ENCODE assay signal across 9 mouse cellular contexts in genomic region chr3:106000707-106001375, GRCm38 (mm10). TPM values are rescaled to one million over a fixed set of nuclear protein-coding genes. Genes with fewer than 3 reads are reported as not detected.
A peak's percentile ranks its signal among the peaks of the same experiment; 100 is the strongest.
DNase-seq lines count a peak whose midpoint lies in the region; ATAC-seq and TF ChIP-seq lines count a peak whose summit lies in the region.
"Had no signal": no experiment of that assay in that cellular context is flagged by ENCODE, and none has a peak within 500 bp of the region (broad histone marks: within the 10 kb centered on the region; RNA-seq: fewer than 3 reads in every experiment).

No protein-coding gene starts in this region.

- DNase-seq in heart, postnatal 0 days (ENCODE audit: low spot score), result no peak
- DNase-seq in heart, postnatal 14 days, result no peak
- no peak for DNase-seq in ES-E14 (ENCODE audit: low read depth, low spot score)
- no peak for DNase-seq in hindbrain, embryonic 11.5 days (ENCODE audit: low spot score)
- DNase-seq in kidney, adult 2 months, result no peak
- no peak for DNase-seq in urinary bladder, postnatal 4 days (ENCODE audit: low spot score in 2 of 2)
- no peak for DNase-seq in right cerebral cortex, postnatal 36 days (ENCODE audit: low spot score in 2 of 2)

- no peaks in the 10 kb centered on the region for H3K27me3 ChIP-seq in heart, postnatal 0 days (ENCODE audit: control insufficient read depth, insufficient read depth, low read length)
- no peaks in the 10 kb centered on the region for H3K27me3 ChIP-seq in hindbrain, embryonic 11.5 days (ENCODE audit: control insufficient read depth, insufficient read depth, low read length)
- no peaks in the 10 kb centered on the region for H3K27me3 ChIP-seq in midbrain, embryonic 12.5 days
- no peaks in the 10 kb centered on the region for H3K27me3 ChIP-seq in kidney, adult 2 months (replicated peaks; ENCODE audit: control insufficient read depth, insufficient read depth, low read length)

- no peak overlapping the region for H3K9ac ChIP-seq in heart, postnatal 0 days (replicated peaks; ENCODE audit: low read depth, low read length)
- no peak overlapping the region; the same call in 1 of the 2 replicates for H3K9ac ChIP-seq in ES-E14 (ENCODE audit: insufficient read depth, low read depth, low read length, poor library complexity, severe bottlenecking)
- no peak overlapping the region for H3K9ac ChIP-seq in hindbrain, embryonic 11.5 days (ENCODE audit: low read depth, low read length)
- no peak overlapping the region for H3K9ac ChIP-seq in midbrain, embryonic 12.5 days (replicated peaks)

- H3K4me3 ChIP-seq in heart, postnatal 0 days (ENCODE audit: low read depth, low read length), result no peak overlapping the region
- peak overlapping the region; percentile 5 to 22; a peak in 1 of 4 replicates for H3K4me3 ChIP-seq in ES-E14 (ENCODE audit: insufficient read depth in 1 of 2, low read depth in 1 of 2, low read length in 2 of 2, poor library complexity in 1 of 2, severe bottlenecking in 1 of 2)
- H3K4me3 ChIP-seq in hindbrain, embryonic 11.5 days (ENCODE audit: low read depth, low read length), result no peak overlapping the region
- H3K4me3 ChIP-seq in midbrain, embryonic 12.5 days, result peak overlapping the region; percentile 22; the same call in 1 of the 2 replicates
- H3K4me3 ChIP-seq in kidney, adult 2 months (ENCODE audit: insufficient read depth, low read depth, low read length), result no peak overlapping the region

- no peak for TF ChIP-seq POLR2A in kidney, adult 2 months (IDR thresholded peaks at IDR 0.05; ENCODE audit: low read depth, low read length)

- TF ChIP-seq CTCF in heart, postnatal 0 days (IDR thresholded peaks at IDR 0.05; ENCODE audit: low read depth), result no peak
- TF ChIP-seq CTCF in kidney, adult 2 months (conservative IDR thresholded peaks at IDR 0.05; ENCODE audit: insufficient read depth, insufficient read length, low read depth, low read length), result no peak

- H3K36me3 ChIP-seq in heart, postnatal 0 days (replicated peaks; ENCODE audit: control insufficient read depth, insufficient read depth, low read length), result no peaks in the 10 kb centered on the region
- H3K36me3 ChIP-seq in ES-E14 (ENCODE audit: control insufficient read depth, insufficient read depth, low read length, poor library complexity, severe bottlenecking), result no peaks in the 10 kb centered on the region
- H3K36me3 ChIP-seq in hindbrain, embryonic 11.5 days (ENCODE audit: control insufficient read depth, insufficient read depth, low read length), result no peaks in the 10 kb centered on the region
- no peaks in the 10 kb centered on the region for H3K36me3 ChIP-seq in midbrain, embryonic 12.5 days
- no peaks in the 10 kb centered on the region for H3K36me3 ChIP-seq in kidney, adult 2 months (ENCODE audit: control insufficient read depth, insufficient read depth, low read length)

- ATAC-seq in heart, postnatal 0 days (ENCODE audit: insufficient read depth, low read depth), result no peak
- peak; percentile 40; the same call in 1 of the 2 replicates for ATAC-seq in hindbrain, embryonic 11.5 days (ENCODE audit: low FRiP score)
- peak; percentile 59 for ATAC-seq in midbrain, embryonic 12.5 days (ENCODE audit: low FRiP score, low read depth)

- no peak overlapping the region for H3K27ac ChIP-seq in heart, postnatal 0 days (ENCODE audit: low read depth)
- no peak overlapping the region for H3K27ac ChIP-seq in ES-E14 (ENCODE audit: insufficient read depth, low read depth, low read length, poor library complexity, severe bottlenecking)
- H3K27ac ChIP-seq in hindbrain, embryonic 11.5 days (ENCODE audit: low read depth, low read length), result no peak overlapping the region
- H3K27ac ChIP-seq in midbrain, embryonic 12.5 days (replicated peaks), result no peak overlapping the region
- no peak overlapping the region for H3K27ac ChIP-seq in kidney, adult 2 months (ENCODE audit: insufficient read depth, low read depth, low read length)

- in situ Hi-C loops in ES-E14 (cut with MboI; ENCODE audit: low sequenced_read_pairs in 2 of 2, unreplicated experiment in 2 of 2), result no loop called here

- intact Hi-C loops in heart, postnatal 14 days (cut with DNase I), result no loop called here

- WGBS in heart, postnatal 0 days, result 18% methylated on average over 11 of the region's 11 CpGs
- WGBS in hindbrain, embryonic 11.5 days, result 26% methylated on average over 11 of the region's 11 CpGs
- WGBS in midbrain, embryonic 12.5 days, result 15% methylated on average over 11 of the region's 11 CpGs
- WGBS in kidney, adult 2 months, result 23% methylated on average over 11 of the region's 11 CpGs

- peak overlapping the region; percentile 27 for H3K4me2 ChIP-seq in heart, postnatal 0 days (ENCODE audit: low read depth, low read length)
- peak overlapping the region; percentile 31 for H3K4me2 ChIP-seq in hindbrain, embryonic 11.5 days (replicated peaks; ENCODE audit: low read depth, low read length)
- peak overlapping the region; percentile 48 for H3K4me2 ChIP-seq in midbrain, embryonic 12.5 days (replicated peaks)

- H3K4me1 ChIP-seq in heart, postnatal 0 days (ENCODE audit: control insufficient read depth, insufficient read depth), result no peaks in the 10 kb centered on the region
- peaks cover 0 to 7% of the 10 kb centered on the region in 2 experiments; a peak in 2 of 4 replicates for H3K4me1 ChIP-seq in ES-E14 (ENCODE audit: control insufficient read depth in 2 of 2, insufficient read depth in 2 of 2, low read length in 2 of 2, poor library complexity in 1 of 2)
- no peaks in the 10 kb centered on the region for H3K4me1 ChIP-seq in hindbrain, embryonic 11.5 days (replicated peaks; ENCODE audit: control insufficient read depth, insufficient read depth, low read length)
- H3K4me1 ChIP-seq in midbrain, embryonic 12.5 days, result peaks cover 8% of the 10 kb centered on the region
- H3K4me1 ChIP-seq in kidney, adult 2 months (ENCODE audit: control insufficient read depth, insufficient read depth, low read length), result no peaks in the 10 kb centered on the region

- no peak for TF ChIP-seq EP300 in heart, postnatal 0 days (IDR thresholded peaks at IDR 0.05; ENCODE audit: low read depth)

- H3K9me3 ChIP-seq in heart, postnatal 0 days (replicated peaks; ENCODE audit: control insufficient read depth, low read length), result no peaks in the 10 kb centered on the region
- H3K9me3 ChIP-seq in ES-E14 (ENCODE audit: control insufficient read depth, insufficient read depth, low read depth, low read length), result no peaks in the 10 kb centered on the region
- H3K9me3 ChIP-seq in hindbrain, embryonic 11.5 days (ENCODE audit: control insufficient read depth, low read length), result no peaks in the 10 kb centered on the region
- no peaks in the 10 kb centered on the region for H3K9me3 ChIP-seq in midbrain, embryonic 12.5 days

TF ChIP-seq in ES-E14, 5 proteins besides CTCF, POLR2A, EP300 and RAD21:
- TF ChIP-seq CHD2 (IDR thresholded peaks at IDR 0.05; ENCODE audit: low read depth, low read length) (no peak), ZC3H11A (IDR thresholded peaks at IDR 0.05; ENCODE audit: borderline replicate concordance, low read depth, low read length) (no peak), ZNF384 (IDR thresholded peaks at IDR 0.05; ENCODE audit: low read depth, low read length) (no peak), MAFK (IDR thresholded peaks at IDR 0.05; ENCODE audit: insufficient read depth, low read depth, low read length) (no peak), HCFC1 (IDR thresholded peaks at IDR 0.05; ENCODE audit: borderline replicate concordance, insufficient read depth, low read length) (no peak)
TF ChIP-seq in ES-E14: peak in this region for 0.

RNA-seq across cellular contexts. Expression of gene Pifo, which starts 13.6 kb away (rescaled TPM):
- not detected in 2 replicates for total RNA-seq in heart, postnatal 0 days (2014; rRNA removed; ENCODE audit: low replicate concordance)
- 0.40 TPM in 1 of 2 replicates, not detected in the other for polyA plus RNA-seq in heart, postnatal 0 days (2015; fragmentation: Nextera tagmentation; extraction: Ambion mirVana)
- total RNA-seq in heart, postnatal 14 days (2021), result under 1 TPM in 1 of 2 experiments, not detected in 1; 0.31 TPM
- total RNA-seq in ES-E14 (2012; rRNA removed), result 0.80 TPM in 1 of 2 replicates, not detected in the other
- 3.5 and 7.1 TPM in 2 replicates for polyA plus RNA-seq in hindbrain, embryonic 11.5 days (2014; fragmentation: Nextera tagmentation; extraction: Ambion mirVana)
- polyA plus RNA-seq in midbrain, embryonic 12.5 days (2016; fragmentation: Nextera tagmentation; extraction: Ambion mirVana), result 0.34 and 0.71 TPM in 2 replicates
- polyA plus RNA-seq in kidney, adult 2 months (2012; rRNA removed), result not detected in 2 replicates
- total RNA-seq: gastrocnemius, adult 18-20 months had no signal

RNA-seq across cellular contexts. Expression of gene Ovgp1, which starts 27.3 kb away (rescaled TPM):
- 0.57 and 0.70 TPM in 2 replicates for total RNA-seq in heart, postnatal 0 days (2014; rRNA removed; ENCODE audit: low replicate concordance)
- polyA plus RNA-seq in heart, postnatal 0 days (2015; fragmentation: Nextera tagmentation; extraction: Ambion mirVana), result 0.53 and 0.58 TPM in 2 replicates
- under 1 TPM; 0.38 to 0.56 TPM for total RNA-seq in heart, postnatal 14 days (2021)
- 3.0 and 5.0 TPM in 2 replicates for total RNA-seq in ES-E14 (2012; rRNA removed)
- 2.3 and 3.1 TPM in 2 replicates for polyA plus RNA-seq in hindbrain, embryonic 11.5 days (2014; fragmentation: Nextera tagmentation; extraction: Ambion mirVana)
- polyA plus RNA-seq in midbrain, embryonic 12.5 days (2016; fragmentation: Nextera tagmentation; extraction: Ambion mirVana), result 3.5 and 4.3 TPM in 2 replicates
- 0.69 and 0.72 TPM in 2 replicates for polyA plus RNA-seq in kidney, adult 2 months (2012; rRNA removed)

RNA-seq across cellular contexts. Expression of gene Chil5, which starts 31.8 kb away (rescaled TPM):
- not detected in 2 replicates for total RNA-seq in heart, postnatal 0 days (2014; rRNA removed; ENCODE audit: low replicate concordance)
- 0.15 TPM in 1 of 2 replicates, not detected in the other for polyA plus RNA-seq in heart, postnatal 0 days (2015; fragmentation: Nextera tagmentation; extraction: Ambion mirVana)
- not detected for total RNA-seq in heart, postnatal 14 days (2021)
- total RNA-seq in ES-E14 (2012; rRNA removed), result not detected in 2 replicates
- not detected in 2 replicates for polyA plus RNA-seq in hindbrain, embryonic 11.5 days (2014; fragmentation: Nextera tagmentation; extraction: Ambion mirVana)
- polyA plus RNA-seq in midbrain, embryonic 12.5 days (2016; fragmentation: Nextera tagmentation; extraction: Ambion mirVana), result 0.24 TPM in 1 of 2 replicates, not detected in the other
- polyA plus RNA-seq in kidney, adult 2 months (2012; rRNA removed), result 0.08 TPM in 1 of 2 replicates, not detected in the other
- total RNA-seq: gastrocnemius, adult 18-20 months had no signal

RNA-seq across cellular contexts. Expression of gene Atp5f1, which starts 40.9 kb away (rescaled TPM):
- 751 and 784 TPM in 2 replicates for total RNA-seq in heart, postnatal 0 days (2014; rRNA removed; ENCODE audit: low replicate concordance)
- polyA plus RNA-seq in heart, postnatal 0 days (2015; fragmentation: Nextera tagmentation; extraction: Ambion mirVana), result 1,577 and 1,647 TPM in 2 replicates
- 1,000 to 10,000 TPM; 1,017 to 1,034 TPM for total RNA-seq in heart, postnatal 14 days (2021)
- total RNA-seq in ES-E14 (2012; rRNA removed), result 203 and 300 TPM in 2 replicates
- 556 and 566 TPM in 2 replicates for polyA plus RNA-seq in hindbrain, embryonic 11.5 days (2014; fragmentation: Nextera tagmentation; extraction: Ambion mirVana)
- polyA plus RNA-seq in midbrain, embryonic 12.5 days (2016; fragmentation: Nextera tagmentation; extraction: Ambion mirVana), result 477 and 483 TPM in 2 replicates
- 273 and 327 TPM in 2 replicates for polyA plus RNA-seq in kidney, adult 2 months (2012; rRNA removed)

RNA-seq across cellular contexts. Expression of gene Wdr77, which starts 41.7 kb away (rescaled TPM):
- total RNA-seq in heart, postnatal 0 days (2014; rRNA removed; ENCODE audit: low replicate concordance), result 54.8 and 63.0 TPM in 2 replicates
- polyA plus RNA-seq in heart, postnatal 0 days (2015; fragmentation: Nextera tagmentation; extraction: Ambion mirVana), result 57.5 and 63.1 TPM in 2 replicates
- total RNA-seq in heart, postnatal 14 days (2021), result 10 to 100 TPM; 38.9 to 47.3 TPM
- total RNA-seq in ES-E14 (2012; rRNA removed), result 142 and 148 TPM in 2 replicates
- polyA plus RNA-seq in hindbrain, embryonic 11.5 days (2014; fragmentation: Nextera tagmentation; extraction: Ambion mirVana), result 108 and 125 TPM in 2 replicates
- polyA plus RNA-seq in midbrain, embryonic 12.5 days (2016; fragmentation: Nextera tagmentation; extraction: Ambion mirVana), result 115 and 120 TPM in 2 replicates
- polyA plus RNA-seq in kidney, adult 2 months (2012; rRNA removed), result 28.6 and 36.4 TPM in 2 replicates

Comparison
In these comparisons a context has a peak if more than half of its experiments do, and no peak if none do; other contexts are left out.
1. H3K4me3 ChIP-seq: peak in ES-E14 (2 of 2) and midbrain, embryonic 12.5 days (single experiment); none in heart, postnatal 0 days (single experiment), hindbrain, embryonic 11.5 days (single experiment) and kidney, adult 2 months (single experiment).
2. Peak in every context shown above with its lines, with median percentiles within 50 percentile points of each other: H3K4me2 ChIP-seq.